Mouse (Mus musculus): ENCODE measurements around the gene Klhdc7b. TPM values are rescaled to one million over a fixed set of nuclear protein-coding genes. Genes with fewer than 3 reads are reported as not detected.
"Not testable (repeated sequence)": the region's sequence is repeated elsewhere in the genome, so short reads cannot be mapped to it uniquely, and the experiment has no call there.

The Klhdc7b gene
- polyA plus RNA-seq, 1 experiment: 0.71 TPM

GRCm38 (mm10) chr15:89430341-89430740, 45.6 kb downstream of the Klhdc7b start:
- TF ChIP-seq CTCF (IDR thresholded peaks at IDR 0.05; ENCODE audit: extremely low read depth, insufficient read depth, low read length): no peak
- TF ChIP-seq POLR2A (IDR thresholded peaks at IDR 0.05; ENCODE audit: extremely low read depth, insufficient read depth, low read length): no peak
- no peaks in the 10 kb centered on the region; the same call in 1 of the 2 replicates for H3K4me1 ChIP-seq (ENCODE audit: control insufficient read depth, insufficient read depth, low read length)
- H3K27ac ChIP-seq (ENCODE audit: insufficient read depth, low read length): no peak overlapping the region
- peak overlapping the region; percentile 84 for H3K4me3 ChIP-seq (ENCODE audit: insufficient read depth, low read length)

- H3K4me3 ChIP-seq (ENCODE audit: insufficient read depth, low read length); H3K4me1 ChIP-seq (ENCODE audit: control insufficient read depth, insufficient read depth, low read length); H3K27ac ChIP-seq (ENCODE audit: insufficient read depth, low read length): not testable (repeated sequence)
Observed at GRCm38 (mm10) chr15:89430771-89431170, 46.1 kb downstream of the Klhdc7b start.

GRCm38 (mm10) chr15:89431271-89431670, 46.6 kb downstream of the Klhdc7b start:
- TF ChIP-seq CTCF (IDR thresholded peaks at IDR 0.05; ENCODE audit: extremely low read depth, insufficient read depth, low read length) (no peak), POLR2A (IDR thresholded peaks at IDR 0.05; ENCODE audit: extremely low read depth, insufficient read depth, low read length) (no peak)
- H3K4me3 ChIP-seq (ENCODE audit: insufficient read depth, low read length): no peak overlapping the region
- H3K4me1 ChIP-seq (ENCODE audit: control insufficient read depth, insufficient read depth, low read length): no peaks in the 10 kb centered on the region; the same call in 1 of the 2 replicates
- H3K27ac ChIP-seq (ENCODE audit: insufficient read depth, low read length): no peak overlapping the region

GRCm38 (mm10) chr15:89431806-89432205, 47.1 kb downstream of the Klhdc7b start:
- H3K4me1 ChIP-seq (ENCODE audit: control insufficient read depth, insufficient read depth, low read length): no peaks in the 10 kb centered on the region; the same call in 1 of the 2 replicates
- no peak overlapping the region for H3K4me3 ChIP-seq (ENCODE audit: insufficient read depth, low read length)
- no peak overlapping the region for H3K27ac ChIP-seq (ENCODE audit: insufficient read depth, low read length)
- TF ChIP-seq CTCF (IDR thresholded peaks at IDR 0.05; ENCODE audit: extremely low read depth, insufficient read depth, low read length): no peak
- TF ChIP-seq POLR2A (IDR thresholded peaks at IDR 0.05; ENCODE audit: extremely low read depth, insufficient read depth, low read length): no peak

GRCm38 (mm10) chr15:89432946-89433345, 48.2 kb downstream of the Klhdc7b start:
- H3K4me1 ChIP-seq (ENCODE audit: control insufficient read depth, insufficient read depth, low read length): no peaks in the 10 kb centered on the region; the same call in 1 of the 2 replicates
- TF ChIP-seq CTCF (IDR thresholded peaks at IDR 0.05; ENCODE audit: extremely low read depth, insufficient read depth, low read length): no peak
- no peak for TF ChIP-seq POLR2A (IDR thresholded peaks at IDR 0.05; ENCODE audit: extremely low read depth, insufficient read depth, low read length)
- H3K27ac ChIP-seq (ENCODE audit: insufficient read depth, low read length): no peak overlapping the region
- H3K4me3 ChIP-seq (ENCODE audit: insufficient read depth, low read length): no peak overlapping the region

DNA sequence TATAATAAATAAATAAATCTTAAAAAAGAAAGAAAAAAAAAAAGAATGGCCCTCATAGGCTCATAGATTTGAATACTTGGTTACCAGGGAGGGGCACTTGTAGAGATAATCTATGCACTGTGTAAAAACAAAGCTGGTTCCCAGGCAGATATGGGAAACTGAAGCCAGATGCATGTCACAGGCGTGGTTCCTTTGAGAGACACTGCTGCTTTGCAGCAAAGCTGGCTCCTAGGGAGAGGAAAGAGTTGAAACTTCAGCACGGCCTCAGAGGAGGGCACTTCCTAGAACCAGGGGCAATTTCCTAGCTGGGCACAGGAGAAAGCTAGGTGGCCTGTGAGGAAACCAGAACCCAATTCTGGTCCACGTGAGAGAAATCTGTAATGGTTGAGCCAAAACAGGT, 49.4 kb downstream of the Klhdc7b start:
- H3K4me3 ChIP-seq (ENCODE audit: insufficient read depth, low read length): no peak overlapping the region
- TF ChIP-seq CTCF (IDR thresholded peaks at IDR 0.05; ENCODE audit: extremely low read depth, insufficient read depth, low read length): no peak
- no peak for TF ChIP-seq POLR2A (IDR thresholded peaks at IDR 0.05; ENCODE audit: extremely low read depth, insufficient read depth, low read length)
- H3K4me1 ChIP-seq (ENCODE audit: control insufficient read depth, insufficient read depth, low read length): no peaks in the 10 kb centered on the region
- no peak overlapping the region for H3K27ac ChIP-seq (ENCODE audit: insufficient read depth, low read length)

DNA sequence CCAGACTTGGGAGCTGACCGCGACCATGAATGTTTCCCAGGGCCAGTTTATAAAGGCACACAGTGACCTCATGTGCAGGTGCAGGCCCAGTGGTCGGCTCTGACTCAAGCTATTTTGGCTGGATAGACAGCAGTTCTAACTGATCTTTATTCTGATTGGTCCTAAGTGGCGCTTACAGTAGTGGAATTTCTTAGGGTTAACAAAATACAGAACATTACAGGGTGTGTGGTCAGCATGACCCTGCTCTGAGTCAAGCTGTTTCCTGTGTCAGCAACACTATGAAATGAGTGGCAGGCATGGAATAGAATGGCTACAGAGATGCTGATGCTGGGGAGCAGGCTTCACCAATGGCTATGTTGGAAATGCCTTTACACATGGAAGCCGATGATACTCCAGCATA, 51.2 kb downstream of the Klhdc7b start:
- Histone ChIP-seq H3K27ac (ENCODE audit: insufficient read depth, low read length) (no peak overlapping the region), H3K4me1 (ENCODE audit: control insufficient read depth, insufficient read depth, low read length) (no peaks in the 10 kb centered on the region), H3K4me3 (ENCODE audit: insufficient read depth, low read length) (no peak overlapping the region)
- no peak for TF ChIP-seq POLR2A (IDR thresholded peaks at IDR 0.05; ENCODE audit: extremely low read depth, insufficient read depth, low read length)
- no peak for TF ChIP-seq CTCF (IDR thresholded peaks at IDR 0.05; ENCODE audit: extremely low read depth, insufficient read depth, low read length)

Other genes with a start within 250 kb of the Klhdc7b start
- 21.0 and 22.3 TPM in 2 replicates for gene Mapk12, start 244.2 kb upstream of the Klhdc7b start, polyA plus RNA-seq (2012; rRNA removed)
- 91.5 and 93.7 TPM in 2 replicates for gene Mapk11, start 235.3 kb upstream of the Klhdc7b start, polyA plus RNA-seq (2012; rRNA removed)
- 51.0 and 52.9 TPM in 2 replicates for gene Plxnb2, start 204.1 kb upstream of the Klhdc7b start, polyA plus RNA-seq (2012; rRNA removed)
- gene Dennd6b, start 188.4 kb upstream of the Klhdc7b start, polyA plus RNA-seq (2012; rRNA removed): 137 and 148 TPM in 2 replicates
- gene Ppp6r2, start 173.4 kb upstream of the Klhdc7b start, polyA plus RNA-seq (2012; rRNA removed): 119 and 135 TPM in 2 replicates
- gene Sbf1, start 69.6 kb upstream of the Klhdc7b start, polyA plus RNA-seq (2012; rRNA removed): 264 and 276 TPM in 2 replicates
- gene Adm2, start 62.2 kb upstream of the Klhdc7b start, polyA plus RNA-seq (2012; rRNA removed): not detected in 2 replicates
- not detected in 2 replicates for gene Miox, start 50.5 kb upstream of the Klhdc7b start, polyA plus RNA-seq (2012; rRNA removed)
- 12.8 and 13.5 TPM in 2 replicates for gene Lmf2, start 29.3 kb upstream of the Klhdc7b start, polyA plus RNA-seq (2012; rRNA removed)
- 119 TPM in 2 replicates for gene Ncaph2, start 29.2 kb upstream of the Klhdc7b start, polyA plus RNA-seq (2012; rRNA removed)
- gene Sco2, start 11.1 kb upstream of the Klhdc7b start, polyA plus RNA-seq (2012; rRNA removed): 35.2 and 36.9 TPM in 2 replicates
- 3.1 and 3.7 TPM in 2 replicates for gene Tymp, start 7.9 kb upstream of the Klhdc7b start, polyA plus RNA-seq (2012; rRNA removed)
- 5.4 and 5.6 TPM in 2 replicates for gene Odf3b, start 5.6 kb upstream of the Klhdc7b start, polyA plus RNA-seq (2012; rRNA removed)
- gene Syce3, start 25.6 kb downstream of the Klhdc7b start, polyA plus RNA-seq (2012; rRNA removed): 0.33 TPM in 1 of 2 replicates, not detected in the other
- 2.5 and 2.7 TPM in 2 replicates for gene Cpt1b, start 40.9 kb downstream of the Klhdc7b start, polyA plus RNA-seq (2012; rRNA removed)
- 2.8 and 3.2 TPM in 2 replicates for gene C730034F03Rik, start 44.7 kb downstream of the Klhdc7b start, polyA plus RNA-seq (2012; rRNA removed)
- 0.08 and 0.21 TPM in 2 replicates for gene Gm44502, start 44.8 kb downstream of the Klhdc7b start, polyA plus RNA-seq (2012; rRNA removed)
- gene Chkb, start 45.0 kb downstream of the Klhdc7b start, polyA plus RNA-seq (2012; rRNA removed): 60.0 and 66.7 TPM in 2 replicates
- gene Mapk8ip2, start 69.0 kb downstream of the Klhdc7b start, polyA plus RNA-seq (2012; rRNA removed): 141 and 146 TPM in 2 replicates
- gene Arsa, start 92.5 kb downstream of the Klhdc7b start, polyA plus RNA-seq (2012; rRNA removed): 39.9 and 40.2 TPM in 2 replicates
- 98.8 and 99.7 TPM in 2 replicates for gene Shank3, start 114.7 kb downstream of the Klhdc7b start, polyA plus RNA-seq (2012; rRNA removed)
- gene Acr, start 183.4 kb downstream of the Klhdc7b start, polyA plus RNA-seq (2012; rRNA removed): 3.2 and 4.4 TPM in 2 replicates
- gene Rabl2, start 207.0 kb downstream of the Klhdc7b start, polyA plus RNA-seq (2012; rRNA removed): 96.6 and 101 TPM in 2 replicates

Measured in cortical plate, adult 2 months (tissue).